Mouse (Mus musculus): ENCODE measurements around the gene Pzp. TPM values are rescaled to one million over a fixed set of nuclear protein-coding genes. Genes with fewer than 3 reads are reported as not detected.

Gene Pzp
- polyA plus RNA-seq, 1 experiment from 2014 or later: 0.25 TPM

DNA sequence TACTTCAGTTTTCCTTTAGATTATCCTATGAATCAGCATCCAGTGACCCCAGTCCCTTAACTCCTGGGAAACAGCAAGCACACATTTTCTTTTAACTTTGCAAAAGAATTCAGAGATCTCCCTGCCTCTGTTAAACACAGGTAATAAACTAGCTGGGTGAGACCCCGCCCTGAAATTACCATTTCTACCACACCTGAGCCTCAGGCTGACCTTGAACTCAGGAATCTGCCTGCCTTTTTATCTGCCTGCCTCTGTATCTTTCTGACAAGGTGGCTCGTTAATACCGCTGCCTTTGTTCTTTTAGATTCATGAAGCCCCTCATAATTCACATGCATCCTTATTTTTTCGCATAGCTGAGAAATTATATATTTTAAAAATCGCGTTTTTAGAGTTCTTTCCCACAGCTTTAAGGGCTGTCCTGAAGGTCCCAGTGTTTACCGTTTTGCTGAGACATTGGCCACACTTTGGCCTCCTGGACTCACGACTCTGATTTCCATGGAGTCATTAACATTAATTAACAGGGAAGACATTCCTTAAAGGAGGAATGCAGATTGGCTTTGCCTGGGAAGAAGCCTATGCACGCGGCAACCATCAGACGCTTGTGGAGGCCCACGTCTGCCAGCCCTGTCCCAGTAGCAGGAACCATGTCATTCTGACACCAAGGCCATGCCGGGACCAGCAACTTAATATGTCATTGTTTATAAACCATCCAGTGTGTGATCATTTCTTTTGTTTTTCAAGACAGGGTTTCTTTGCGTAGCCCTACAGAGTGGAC, 65.6 kb downstream of the Pzp start:
- H3K36me3 ChIP-seq (ENCODE audit: insufficient read depth, low read length): no peaks in the 10 kb centered on the region
- 75% methylated on average over 14 of the region's 14 CpGs for WGBS
- no peaks in the 10 kb centered on the region for H3K27me3 ChIP-seq (ENCODE audit: insufficient read depth, low read length)
- TF ChIP-seq CTCF (IDR thresholded peaks at IDR 0.05; ENCODE audit: low read depth): no peak
- H3K27ac ChIP-seq: no peak overlapping the region
- no peaks in the 10 kb centered on the region for H3K9me3 ChIP-seq (replicated peaks; ENCODE audit: low read length)
- no peak overlapping the region for H3K9ac ChIP-seq (ENCODE audit: low read depth, low read length)
- DNase-seq (ENCODE audit: low spot score) (no peak), ATAC-seq (replicated peaks; ENCODE audit: low FRiP score, low read depth) (peak; percentile 59; the same call in 1 of the 2 replicates)
- no peak overlapping the region for H3K4me3 ChIP-seq (replicated peaks; ENCODE audit: low read depth, low read length)
- H3K4me1 ChIP-seq (replicated peaks; ENCODE audit: insufficient read depth, low read length): no peaks in the 10 kb centered on the region
- no peak overlapping the region for H3K4me2 ChIP-seq (ENCODE audit: low read length)

DNA sequence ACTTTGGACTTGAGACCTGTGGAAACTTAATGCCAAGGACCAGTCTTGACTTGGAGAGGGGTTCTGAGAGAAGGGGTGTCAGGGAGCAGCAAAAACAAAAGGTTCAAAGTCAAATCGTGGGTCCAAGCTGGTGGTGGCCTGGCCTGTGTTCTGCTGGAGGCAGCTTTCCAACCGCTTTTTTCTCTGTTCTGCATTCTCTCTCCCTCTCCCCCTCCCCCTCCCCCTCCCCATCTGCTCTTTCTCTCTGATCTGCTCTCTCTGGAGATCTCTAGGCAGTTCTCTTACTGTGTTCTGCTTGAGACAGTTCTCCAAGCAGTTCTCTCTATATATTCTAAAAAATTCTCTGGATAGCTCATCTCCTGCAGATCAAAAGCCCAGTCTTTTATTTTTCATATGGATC, 66.2 kb downstream of the Pzp start:
- ATAC-seq (replicated peaks; ENCODE audit: low FRiP score, low read depth): no peak
- H3K27me3 ChIP-seq (ENCODE audit: insufficient read depth, low read length): no peaks in the 10 kb centered on the region
- no peaks in the 10 kb centered on the region for H3K4me1 ChIP-seq (replicated peaks; ENCODE audit: insufficient read depth, low read length)
- 28% methylated on average over 2 of the region's 2 CpGs for WGBS
- H3K4me2 ChIP-seq (ENCODE audit: low read length): no peak overlapping the region
- H3K36me3 ChIP-seq (ENCODE audit: insufficient read depth, low read length): no peaks in the 10 kb centered on the region
- H3K4me3 ChIP-seq (replicated peaks; ENCODE audit: low read depth, low read length): no peak overlapping the region
- DNase-seq (ENCODE audit: low spot score): no peak
- no peak overlapping the region for H3K27ac ChIP-seq
- no peaks in the 10 kb centered on the region for H3K9me3 ChIP-seq (replicated peaks; ENCODE audit: low read length)
- H3K9ac ChIP-seq (ENCODE audit: low read depth, low read length): no peak overlapping the region
- TF ChIP-seq CTCF (IDR thresholded peaks at IDR 0.05; ENCODE audit: low read depth): no peak

DNA sequence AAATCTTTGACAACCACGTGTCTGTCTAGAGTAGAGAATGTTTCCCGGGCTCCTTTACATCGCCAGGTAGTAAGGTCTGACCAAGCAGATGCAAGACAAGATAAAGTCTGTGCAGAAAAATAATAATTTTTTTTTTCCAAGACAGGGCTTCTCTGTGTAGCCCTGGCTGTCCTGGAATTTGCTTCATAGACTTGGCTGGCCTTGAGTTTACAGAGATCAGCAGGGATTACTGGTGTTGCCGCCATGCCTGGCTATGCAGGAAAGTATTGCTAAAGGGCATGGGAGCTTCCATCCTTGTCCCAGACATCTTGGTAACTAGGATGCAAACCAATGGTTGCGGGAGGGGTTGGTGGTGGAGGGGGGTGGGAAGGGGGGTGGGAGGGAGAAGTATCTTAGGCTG, 69.3 kb downstream of the Pzp start:
- Histone ChIP-seq H3K27me3 (ENCODE audit: insufficient read depth, low read length) (no peaks in the 10 kb centered on the region), H3K4me2 (ENCODE audit: low read length) (no peak overlapping the region), H3K4me3 (replicated peaks; ENCODE audit: low read depth, low read length) (no peak overlapping the region), H3K4me1 (replicated peaks; ENCODE audit: insufficient read depth, low read length) (no peaks in the 10 kb centered on the region), H3K27ac (no peak overlapping the region), H3K9me3 (replicated peaks; ENCODE audit: low read length) (no peaks in the 10 kb centered on the region), H3K9ac (ENCODE audit: low read depth, low read length) (no peak overlapping the region), H3K36me3 (ENCODE audit: insufficient read depth, low read length) (no peaks in the 10 kb centered on the region)
- ATAC-seq (replicated peaks; ENCODE audit: low FRiP score, low read depth) (no peak), DNase-seq (ENCODE audit: low spot score) (no peak)
- WGBS: 83% methylated on average over 5 of the region's 5 CpGs
- no peak for TF ChIP-seq CTCF (IDR thresholded peaks at IDR 0.05; ENCODE audit: low read depth)

DNA sequence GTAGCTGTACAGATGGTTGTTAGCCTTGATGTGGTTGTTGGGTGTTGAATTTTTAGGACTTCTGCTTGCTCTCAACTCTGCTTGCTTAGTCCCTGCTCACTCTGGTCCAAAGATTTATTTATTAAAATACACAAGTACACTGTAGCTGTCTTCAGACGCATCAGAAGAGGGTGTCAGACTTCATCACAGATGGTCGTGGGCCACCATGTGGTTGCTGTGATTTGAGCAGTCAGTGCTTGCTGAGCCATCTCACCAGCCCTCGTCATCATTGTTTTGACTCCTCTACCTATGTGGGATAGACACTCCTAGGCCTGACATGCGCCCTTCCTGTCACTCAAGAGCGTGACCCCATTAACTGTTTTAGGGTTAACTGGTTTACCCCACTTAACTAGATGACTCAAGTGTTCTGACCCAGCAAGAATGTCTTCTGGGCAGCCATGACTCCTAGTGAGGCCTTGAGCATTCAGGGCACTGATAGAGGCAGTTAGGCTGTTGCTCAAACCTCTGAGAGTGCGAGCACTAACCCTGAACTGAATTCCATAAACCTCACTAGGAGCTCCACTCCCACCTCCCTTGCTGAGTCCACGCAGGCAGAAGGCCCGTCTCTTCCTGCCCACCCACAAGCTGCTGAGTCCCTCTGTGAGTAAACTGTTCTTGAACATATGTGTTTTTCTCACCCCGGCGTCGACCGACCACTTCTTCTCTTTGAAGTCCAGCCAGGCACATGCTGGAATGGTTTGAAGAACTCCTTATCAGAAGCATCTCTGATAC, 70.5 kb downstream of the Pzp start:
- no peak overlapping the region for H3K9ac ChIP-seq (ENCODE audit: low read depth, low read length)
- DNase-seq (ENCODE audit: low spot score): no peak
- H3K4me1 ChIP-seq (replicated peaks; ENCODE audit: insufficient read depth, low read length): no peaks in the 10 kb centered on the region
- H3K9me3 ChIP-seq (replicated peaks; ENCODE audit: low read length): no peaks in the 10 kb centered on the region
- no peak overlapping the region for H3K4me3 ChIP-seq (replicated peaks; ENCODE audit: low read depth, low read length)
- no peak for ATAC-seq (replicated peaks; ENCODE audit: low FRiP score, low read depth)
- no peak overlapping the region for H3K4me2 ChIP-seq (ENCODE audit: low read length)
- no peaks in the 10 kb centered on the region for H3K36me3 ChIP-seq (ENCODE audit: insufficient read depth, low read length)
- H3K27ac ChIP-seq: no peak overlapping the region
- H3K27me3 ChIP-seq (ENCODE audit: insufficient read depth, low read length): no peaks in the 10 kb centered on the region
- TF ChIP-seq CTCF (IDR thresholded peaks at IDR 0.05; ENCODE audit: low read depth): no peak
- WGBS: 56% methylated on average over 12 of the region's 12 CpGs

DNA sequence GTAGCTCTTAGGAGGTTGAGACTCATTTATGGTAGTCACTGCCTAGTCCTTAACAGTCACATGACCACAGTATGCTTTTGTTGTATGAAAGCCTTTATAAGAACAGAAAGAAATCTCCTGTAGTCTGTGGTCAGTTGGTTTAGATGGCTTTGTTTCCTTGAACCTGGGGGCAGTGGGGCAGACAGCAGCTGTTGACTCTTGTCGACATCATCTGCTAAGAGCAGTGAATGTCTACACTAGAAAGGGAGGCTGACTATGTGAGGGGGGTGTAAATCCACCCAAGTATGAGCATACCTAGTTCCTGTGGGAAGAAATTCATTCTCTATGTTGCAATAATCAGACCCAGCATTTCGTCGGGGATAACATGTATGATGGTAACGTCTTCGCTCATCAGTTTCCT, 79.5 kb downstream of the Pzp start:
- Histone ChIP-seq H3K4me1 (replicated peaks; ENCODE audit: insufficient read depth, low read length) (no peaks in the 10 kb centered on the region), H3K27me3 (ENCODE audit: insufficient read depth, low read length) (no peaks in the 10 kb centered on the region), H3K4me2 (ENCODE audit: low read length) (no peak overlapping the region), H3K27ac (no peak overlapping the region), H3K9ac (ENCODE audit: low read depth, low read length) (no peak overlapping the region), H3K9me3 (replicated peaks; ENCODE audit: low read length) (no peaks in the 10 kb centered on the region), H3K4me3 (replicated peaks; ENCODE audit: low read depth, low read length) (no peak overlapping the region), H3K36me3 (ENCODE audit: insufficient read depth, low read length) (0 out of 2 replicates have a peak, but pooled peaks cover 4% of the 10 kb centered on the region)
- DNase-seq (ENCODE audit: low spot score): no peak
- WGBS: 95% methylated on average over 5 of the region's 5 CpGs
- ATAC-seq (replicated peaks; ENCODE audit: low FRiP score, low read depth): no peak
- no peak for TF ChIP-seq CTCF (IDR thresholded peaks at IDR 0.05; ENCODE audit: low read depth)

DNA sequence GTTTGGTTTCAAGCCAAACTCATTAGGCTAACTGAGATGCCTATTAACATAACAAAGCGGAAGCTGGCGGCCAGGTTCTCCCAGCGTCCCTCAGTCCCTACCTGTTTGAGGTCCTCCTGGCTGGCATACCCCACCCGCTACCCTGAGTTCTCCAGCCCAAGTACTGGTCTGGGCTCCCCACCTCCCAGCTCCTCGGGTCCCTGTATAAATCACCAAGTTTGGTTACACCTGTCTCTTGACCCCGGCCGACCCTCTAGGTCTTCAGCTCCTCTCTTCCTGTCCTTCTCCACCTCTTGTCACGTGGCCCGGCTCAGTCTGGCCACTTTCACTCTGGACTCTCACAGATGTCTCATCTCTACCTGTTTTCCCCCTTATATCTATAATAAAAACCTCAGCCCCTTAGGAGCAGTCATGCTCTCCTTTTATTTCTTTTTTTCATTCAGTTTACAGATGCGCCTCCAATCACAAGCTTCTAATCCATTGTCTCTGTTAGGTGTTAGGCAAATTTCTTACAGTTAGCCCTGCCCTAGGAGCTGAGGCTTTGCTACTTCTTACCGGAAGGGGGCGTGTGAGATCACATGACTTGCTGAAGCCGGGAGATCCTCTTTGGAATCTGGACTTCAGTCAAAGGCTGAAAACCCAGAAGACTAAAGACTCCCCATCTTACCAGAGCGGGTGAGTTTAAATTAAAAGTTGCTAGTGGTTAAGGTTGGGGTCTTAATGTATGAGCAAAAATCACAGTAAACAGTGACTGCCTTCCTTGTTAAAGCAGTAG, 80.6 kb downstream of the Pzp start:
- peak; percentile 87 for TF ChIP-seq CTCF (IDR thresholded peaks at IDR 0.05; ENCODE audit: low read depth)
- Histone ChIP-seq H3K9ac (ENCODE audit: low read depth, low read length) (no peak overlapping the region), H3K9me3 (replicated peaks; ENCODE audit: low read length) (no peaks in the 10 kb centered on the region), H3K27ac (no peak overlapping the region), H3K36me3 (ENCODE audit: insufficient read depth, low read length) (0 out of 2 replicates have a peak, but pooled peaks cover 4% of the 10 kb centered on the region), H3K4me3 (replicated peaks; ENCODE audit: low read depth, low read length) (peak overlapping the region; percentile 5; the same call in 1 of the 2 replicates), H3K4me2 (ENCODE audit: low read length) (peak overlapping the region; percentile 43), H3K27me3 (ENCODE audit: insufficient read depth, low read length) (no peaks in the 10 kb centered on the region), H3K4me1 (replicated peaks; ENCODE audit: insufficient read depth, low read length) (no peaks in the 10 kb centered on the region)
- WGBS: 11% methylated on average over 14 of the region's 14 CpGs
- ATAC-seq (replicated peaks; ENCODE audit: low FRiP score, low read depth) (peak; percentile 79), DNase-seq (ENCODE audit: low spot score) (peak; percentile 89)

Data from kidney, postnatal 0 days (tissue).